Mouse (Mus musculus) stomach, adult 2 months (tissue): ENCODE results near the gene Psg25. TPM values are rescaled to one million over a fixed set of nuclear protein-coding genes. Genes with fewer than 3 reads are reported as not detected.

ENCODE experiments used
- polyA plus RNA-seq: library from polyadenylated mRNA; depleted of rRNA; stranded (reverse); fragments of >200 nt; gene quantifications from 2 replicates; pipeline ENCODE4 v1.2.3, GENCODE M21; 2012; rRNA removed

Gene Psg25
- not detected in 2 replicates for polyA plus RNA-seq

DNA sequence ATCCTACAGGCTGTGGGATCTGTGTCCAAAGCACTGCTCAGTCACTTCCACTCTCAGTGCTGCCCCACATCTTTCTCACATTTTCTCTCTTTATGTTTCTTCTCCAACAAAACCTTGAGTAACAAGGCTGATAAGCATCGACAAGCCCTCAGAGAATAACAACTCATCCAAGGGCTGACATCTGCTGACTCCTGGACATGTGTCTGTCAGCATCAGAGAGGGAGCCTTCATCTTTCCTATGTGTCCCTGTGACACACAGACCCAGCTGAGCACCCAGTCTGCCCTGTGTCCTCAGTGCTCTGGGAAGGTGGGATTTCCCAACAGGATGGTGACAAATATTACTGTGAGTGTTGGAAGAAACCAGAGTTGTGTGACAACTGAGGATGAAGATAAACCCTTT lies at the start of gene Psg25:
Psg25 (minus strand) TSS at position 101 of the 400 bp plus-strand sequence.

DNA sequence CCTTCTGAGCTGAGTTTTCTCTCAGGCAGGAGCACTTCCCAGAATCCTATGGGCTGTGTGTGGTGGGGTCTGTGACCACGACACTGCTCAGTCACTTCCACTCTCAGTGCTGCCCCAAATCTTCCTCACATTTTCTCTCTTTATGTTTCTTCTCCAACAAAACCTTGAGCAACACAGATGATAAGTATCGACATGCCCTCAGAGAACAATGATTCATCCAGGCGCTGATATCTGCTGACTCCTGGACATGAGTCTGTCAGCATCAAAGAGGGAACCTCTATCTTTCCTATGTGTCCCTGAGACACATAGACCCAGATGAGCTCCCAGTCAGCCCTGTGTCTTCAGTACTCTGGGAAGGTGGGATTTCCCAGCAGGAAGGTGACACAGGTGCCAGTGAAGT lies 35.1 kb upstream of the Psg25 start, which contains the start of gene Psg27:
Psg27 (minus strand) TSS at position 101 of the 400 bp plus-strand sequence.

DNA sequence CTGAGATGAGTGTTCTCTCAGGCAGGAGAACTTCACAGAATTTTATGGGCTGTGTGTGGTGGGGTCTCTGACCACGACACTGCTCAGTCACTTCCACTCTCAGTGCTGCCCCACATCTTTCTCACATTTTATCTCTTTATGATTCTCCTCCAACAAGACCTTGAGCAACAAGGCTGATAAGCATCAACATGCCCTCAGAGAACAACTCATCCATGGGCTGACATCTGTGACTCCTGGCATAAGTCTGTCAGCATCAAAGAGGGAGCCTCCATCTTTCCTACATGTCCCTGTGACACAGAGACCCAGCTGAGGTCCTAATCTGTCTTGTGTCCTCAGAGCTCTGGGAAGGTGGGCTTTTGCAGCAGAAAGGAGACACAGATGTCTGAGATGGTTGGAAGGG lies 48.0 kb downstream of the Psg25 start, which contains the start of gene Psg26:
Psg26 (minus strand) TSS at position 101 of the 400 bp plus-strand sequence.

Other genes with a start within 250 kb of the Psg25 start
- not detected in 2 replicates for gene Psg18, start 177.3 kb downstream of the Psg25 start, polyA plus RNA-seq
- gene Psg28, start 100.2 kb downstream of the Psg25 start, polyA plus RNA-seq: not detected in 2 replicates
- not detected in 2 replicates for gene Psg26, start 48.1 kb downstream of the Psg25 start, polyA plus RNA-seq
- not detected in 2 replicates for gene Psg27, start 35.0 kb upstream of the Psg25 start, polyA plus RNA-seq
- not detected in 2 replicates for gene Psg23, start 84.2 kb upstream of the Psg25 start, polyA plus RNA-seq
- not detected in 2 replicates for gene Psg21, start 124.5 kb upstream of the Psg25 start, polyA plus RNA-seq
- gene Psg20, start 153.9 kb upstream of the Psg25 start, polyA plus RNA-seq: not detected in 2 replicates
- gene Psg22, start 185.8 kb upstream of the Psg25 start, polyA plus RNA-seq: 0.03 TPM in 1 of 2 replicates, not detected in the other